Mouse (Mus musculus) layer of hippocampus, postnatal 25 days (tissue): ENCODE data around the gene Ube2n. TPM values are rescaled to one million over a fixed set of nuclear protein-coding genes. Genes with fewer than 3 reads are reported as not detected.

Source experiments
- DNase-seq, 2 experiments: peaks; one replicate each; pipeline ENCODE4 v3.0.0; 2022; ENCODE audit warnings: mixed read lengths in 2 of 2, low spot score in 1 of 2; ENCODE audit errors: extremely low spot score in 1 of 2
- total RNA-seq, 2 experiments: library from RNA; stranded (reverse); gene quantifications; 2 replicates each; pipeline ENCODE4 v1.2.3; 2021

Ube2n gene
- 100 to 1,000 TPM; 186 to 197 TPM for total RNA-seq

DNA sequence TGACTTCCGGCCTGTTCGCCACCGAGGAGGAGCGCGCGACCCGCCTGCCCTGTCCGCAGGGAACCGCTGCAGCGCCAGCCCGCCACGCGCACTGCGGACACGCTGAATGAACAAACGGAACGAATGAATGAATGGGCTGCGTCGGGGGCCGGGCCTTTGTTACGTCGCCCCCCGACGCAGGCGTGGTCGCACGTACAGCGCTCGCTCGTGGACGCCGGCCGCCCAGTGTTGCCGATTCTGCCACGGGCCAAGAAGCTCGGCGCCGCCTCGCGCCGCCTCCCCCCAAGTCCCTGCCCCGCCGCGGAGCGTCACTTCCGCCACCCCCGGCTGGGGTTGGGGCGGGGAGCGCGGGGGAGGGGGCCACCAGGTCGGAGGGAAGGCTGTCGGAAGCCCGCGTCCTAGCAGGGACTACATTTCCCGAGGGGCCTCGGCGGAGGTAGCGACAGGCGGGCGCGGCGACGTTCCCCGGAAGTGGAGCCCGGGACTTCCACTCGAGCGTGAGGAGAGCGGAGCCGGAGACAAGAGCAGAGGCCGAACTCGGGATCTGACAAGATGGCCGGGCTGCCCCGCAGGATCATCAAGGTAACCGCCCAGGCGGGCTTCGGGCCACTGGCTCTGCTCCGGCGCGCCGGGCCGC is at the start of gene Ube2n:
Gene Ube2n, plus strand, starts transcription at position 490 of the 637 bp plus-strand sequence.
- DNase-seq = peak; percentile 90 to 94

DNA sequence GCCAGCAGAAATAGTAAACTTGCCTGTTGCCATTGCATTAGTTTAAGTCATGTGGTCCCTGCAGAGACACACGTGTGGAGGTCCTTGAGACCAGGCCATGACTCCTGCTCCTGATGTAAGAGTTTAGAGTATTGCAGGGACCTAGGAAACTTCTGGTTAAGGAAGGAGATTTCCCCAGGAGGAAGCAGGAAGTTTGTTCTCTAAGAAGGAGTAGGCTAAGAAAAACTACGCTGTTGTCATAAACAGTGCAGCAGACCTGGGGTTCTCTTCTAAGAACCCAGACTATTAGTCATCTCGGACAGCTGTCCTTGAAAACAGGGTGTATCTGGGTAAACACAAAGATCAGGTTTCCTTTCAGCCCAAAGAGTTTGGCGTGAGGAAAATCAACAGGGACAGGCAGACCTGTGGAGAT is 49.5 kb upstream of the Ube2n start:
- no peak for DNase-seq

DNA sequence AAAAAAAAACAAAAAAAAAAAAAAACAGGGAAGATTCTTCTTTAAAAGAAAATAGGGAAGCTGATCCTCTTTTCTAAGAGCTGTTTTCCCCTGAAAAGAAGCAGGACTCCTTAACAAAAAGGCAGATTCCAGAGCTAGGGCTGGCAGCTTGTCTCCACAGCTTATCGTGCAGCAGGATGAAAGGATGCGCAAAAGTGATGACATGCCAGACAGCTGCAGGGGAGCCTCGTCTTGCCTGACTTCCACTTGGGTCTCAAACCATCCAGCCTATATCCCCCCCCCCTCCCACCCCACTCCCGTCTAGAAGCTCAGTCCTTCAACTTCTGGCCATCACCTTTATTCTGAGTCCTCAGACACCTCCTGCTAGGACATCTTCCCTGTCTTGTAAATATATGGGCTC is 46.1 kb upstream of the Ube2n start:
- DNase-seq = no peak

DNA sequence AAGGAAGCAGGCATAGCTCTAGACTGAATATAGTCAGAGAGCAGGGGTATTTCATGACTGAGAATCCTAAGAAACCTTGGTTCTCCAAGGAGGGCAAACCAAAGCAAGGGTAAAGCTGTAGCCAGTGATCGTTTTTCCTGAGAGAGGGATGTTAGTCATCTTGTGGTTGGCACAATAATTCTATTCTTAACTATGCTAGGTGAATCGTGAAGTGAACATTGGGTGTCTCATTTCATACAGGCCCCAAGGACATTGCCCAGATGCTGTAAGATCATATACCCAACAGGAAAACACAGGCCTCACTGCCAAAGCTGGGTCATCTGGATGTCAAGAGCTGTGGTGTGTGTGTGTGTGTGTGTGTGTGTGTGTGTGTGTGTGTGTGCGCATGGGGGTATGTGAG is 43.8 kb upstream of the Ube2n start:
- no peak for DNase-seq

DNA sequence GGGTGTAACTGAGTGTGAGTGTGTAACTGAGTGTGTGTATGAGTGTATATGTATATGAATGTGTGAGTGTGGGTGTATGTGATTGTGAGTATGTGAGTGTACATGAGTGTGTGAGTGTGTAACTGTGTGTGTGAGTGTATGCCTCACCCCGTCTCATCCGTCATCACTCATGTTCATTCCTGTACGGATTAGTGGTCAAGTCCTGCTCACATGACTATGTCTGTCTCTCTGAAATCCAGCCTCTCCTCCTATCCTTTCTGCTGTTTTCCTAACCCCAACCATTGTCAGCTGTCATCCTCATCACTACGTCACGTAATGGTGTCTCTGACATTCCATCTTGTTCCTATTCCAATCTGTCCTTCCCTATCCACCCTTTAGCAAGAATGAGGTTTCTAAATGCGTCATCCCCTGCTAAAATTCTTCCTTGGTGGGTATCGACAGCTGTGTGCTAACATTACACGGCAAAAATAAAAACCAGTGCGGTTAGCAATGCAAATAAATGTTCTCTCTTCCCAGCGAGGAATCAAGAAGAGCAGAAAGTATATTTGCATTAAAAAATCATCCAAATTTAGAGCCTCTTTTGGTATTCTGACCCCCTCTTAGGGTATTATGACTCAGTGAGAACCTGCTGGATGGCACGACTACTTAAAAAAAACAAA is 42.9 kb upstream of the Ube2n start:
- DNase-seq = no peak

DNA sequence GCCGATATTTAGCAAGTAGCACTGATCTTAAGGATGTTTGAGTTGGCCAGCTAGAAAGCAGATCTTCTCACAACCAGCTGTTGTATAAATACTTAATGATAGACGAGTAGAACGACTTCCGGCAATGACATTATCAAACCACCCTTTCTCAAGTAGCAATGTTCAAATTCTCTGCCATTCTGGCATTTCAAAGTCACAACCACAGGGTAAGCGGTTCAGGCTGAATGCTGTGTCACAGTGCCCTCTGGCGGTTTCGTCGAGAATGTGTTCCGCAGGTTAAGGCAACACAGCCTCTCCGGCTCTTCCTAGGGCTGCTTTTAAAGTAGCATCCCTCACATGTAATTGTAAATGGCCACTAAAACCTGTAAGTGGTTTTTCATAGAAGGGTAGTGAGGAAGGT is 39.0 kb upstream of the Ube2n start:
- peak; percentile 76 to 96 for DNase-seq

DNA sequence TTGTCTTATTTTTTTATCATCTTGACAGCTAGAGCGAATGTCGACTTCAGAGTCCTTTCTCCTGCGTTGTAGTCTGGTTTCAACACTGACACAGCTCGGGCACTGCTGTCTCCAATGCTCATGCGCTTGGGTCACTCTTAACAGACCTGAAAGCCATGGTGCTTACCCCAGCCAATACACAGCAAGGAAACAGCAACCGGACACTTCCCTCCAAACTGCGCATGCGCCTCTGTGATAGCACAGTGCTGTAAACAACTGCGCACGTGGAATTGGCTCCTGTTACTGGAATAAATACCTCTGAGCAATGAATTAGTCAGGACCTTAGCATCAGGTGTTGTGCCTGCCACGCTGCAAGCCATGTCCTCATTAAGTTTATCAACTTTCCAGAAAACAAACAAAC is 37.4 kb upstream of the Ube2n start:
- no peak for DNase-seq

DNA sequence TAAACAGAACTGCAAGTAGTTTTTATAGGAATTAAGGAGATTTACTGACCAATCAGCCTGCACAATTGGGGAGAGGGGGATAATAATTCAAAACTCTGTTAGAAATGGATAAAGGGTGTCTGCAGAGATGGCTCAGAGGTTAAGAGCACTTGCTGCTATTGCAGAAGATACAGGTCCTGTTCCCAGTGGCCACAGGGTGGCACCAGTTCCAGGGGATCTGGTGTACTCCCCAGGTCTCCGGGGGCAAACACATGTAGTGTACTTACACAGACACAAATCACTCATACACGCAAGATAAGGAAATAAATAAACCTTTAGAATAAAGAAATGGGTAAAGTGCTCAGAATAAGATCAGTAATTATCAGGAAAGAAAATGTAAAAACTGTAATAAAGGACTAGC is 25.3 kb upstream of the Ube2n start:
- peak in 1 of 2 experiments; percentile 28 for DNase-seq

DNA sequence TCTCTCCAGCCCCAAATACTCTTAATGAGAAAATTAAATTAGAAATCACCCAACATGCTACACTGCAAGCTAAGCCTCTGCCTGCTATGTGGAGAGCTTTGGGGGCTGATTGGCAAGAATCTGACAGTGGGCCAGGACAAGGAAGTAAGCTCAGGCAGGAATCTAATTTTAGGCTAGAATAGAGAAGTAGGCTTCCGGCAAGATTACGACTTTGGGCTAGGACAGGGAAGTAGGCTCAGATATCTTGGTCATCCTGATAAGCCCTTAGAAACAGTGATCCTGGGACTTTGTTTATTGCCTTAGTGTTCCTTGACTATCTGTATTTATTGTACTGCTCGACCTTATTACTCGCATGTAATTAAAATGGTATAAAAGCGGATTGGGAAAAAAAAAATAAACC is 20.7 kb upstream of the Ube2n start:
- DNase-seq = no peak

DNA sequence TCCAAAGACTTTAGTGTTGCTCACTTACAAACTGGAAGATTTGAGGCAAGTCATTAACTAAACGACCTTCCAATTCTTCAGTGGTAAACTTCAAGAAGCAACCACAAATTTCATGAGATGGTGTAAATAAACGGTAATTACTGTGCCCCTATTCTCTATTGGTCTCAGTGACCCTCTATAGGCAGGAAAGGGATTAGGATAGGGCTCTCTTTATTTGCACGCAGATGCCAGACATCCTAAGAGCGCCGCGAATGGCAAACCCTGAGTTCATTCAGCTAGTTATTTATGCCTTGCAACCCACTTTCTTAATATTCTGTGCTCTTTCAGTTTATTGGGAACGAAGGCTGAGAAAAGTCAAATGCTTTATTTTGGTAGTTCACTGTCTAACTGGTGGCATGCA is 13.9 kb upstream of the Ube2n start:
- no peak for DNase-seq

DNA sequence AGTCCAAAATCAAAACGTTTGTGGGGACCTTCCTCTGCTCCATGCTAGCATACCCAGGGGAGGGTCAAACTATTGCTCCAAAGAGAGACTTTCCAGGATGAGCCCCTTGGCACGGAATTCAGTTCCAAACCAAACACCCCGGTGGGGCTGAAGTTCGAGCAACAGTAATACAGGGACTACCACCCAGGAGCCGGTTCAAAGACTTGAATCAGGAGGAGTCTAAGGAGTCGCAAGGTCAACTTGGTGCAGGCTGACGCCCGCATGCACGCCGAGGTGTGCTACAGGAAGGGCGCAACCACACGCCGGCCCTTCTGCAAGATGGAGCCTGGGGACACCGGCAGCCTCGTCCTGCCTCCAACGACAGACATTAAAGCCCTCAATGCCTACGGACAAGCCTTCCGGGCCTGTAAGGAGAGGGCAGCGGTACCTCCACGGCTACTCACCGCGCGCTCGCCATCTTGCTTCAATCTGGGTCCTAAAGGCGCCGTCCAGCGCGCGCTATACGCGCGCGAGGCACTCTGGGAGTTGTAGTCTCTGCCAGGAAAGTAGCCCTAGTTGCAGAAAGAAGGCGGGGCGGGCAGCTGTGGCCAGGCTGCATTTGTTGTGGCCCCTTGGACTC is 13.4 kb upstream of the Ube2n start, which contains the start of gene Mrpl42:
Gene Mrpl42, minus strand, starts transcription at position 478 of the 619 bp plus-strand sequence.
- DNase-seq = peak; percentile 69 to 80

DNA sequence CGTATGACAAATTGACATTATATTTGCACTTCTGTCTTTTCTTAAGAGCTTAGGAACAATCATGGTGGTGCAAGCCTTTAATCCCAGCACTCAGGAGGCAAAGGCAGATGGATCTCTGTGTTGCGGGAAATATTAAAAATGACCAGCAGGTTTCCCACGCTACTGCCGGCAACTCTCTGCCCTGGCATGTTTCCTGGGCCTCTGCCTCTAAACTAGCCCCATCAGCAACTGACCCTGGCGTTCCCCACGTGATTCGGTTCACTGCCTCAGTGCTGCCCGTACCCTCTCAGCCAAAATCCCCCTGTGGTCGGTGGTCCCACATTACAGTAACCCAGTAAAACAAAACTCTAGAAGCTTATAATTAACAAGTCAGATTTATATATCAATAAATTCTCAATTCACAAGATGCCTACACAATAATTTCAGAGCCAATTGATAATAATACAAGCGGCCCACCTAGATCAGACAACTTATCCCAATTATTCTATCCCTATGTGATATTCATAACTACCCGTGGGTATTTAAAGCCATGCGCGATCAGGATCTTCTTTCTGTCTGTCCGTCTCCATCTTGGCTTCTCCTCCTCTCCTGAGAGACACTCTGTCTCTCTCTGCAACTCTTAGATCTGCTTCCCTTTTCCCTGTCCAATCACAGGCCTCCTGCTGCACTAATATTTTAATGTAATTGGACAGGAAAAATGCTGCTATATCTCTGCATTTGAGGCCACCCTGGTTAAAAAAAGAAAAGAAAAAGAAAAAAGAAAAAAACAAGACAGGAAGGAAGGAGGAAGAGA is 11.3 kb upstream of the Ube2n start:
- DNase-seq = no peak

DNA sequence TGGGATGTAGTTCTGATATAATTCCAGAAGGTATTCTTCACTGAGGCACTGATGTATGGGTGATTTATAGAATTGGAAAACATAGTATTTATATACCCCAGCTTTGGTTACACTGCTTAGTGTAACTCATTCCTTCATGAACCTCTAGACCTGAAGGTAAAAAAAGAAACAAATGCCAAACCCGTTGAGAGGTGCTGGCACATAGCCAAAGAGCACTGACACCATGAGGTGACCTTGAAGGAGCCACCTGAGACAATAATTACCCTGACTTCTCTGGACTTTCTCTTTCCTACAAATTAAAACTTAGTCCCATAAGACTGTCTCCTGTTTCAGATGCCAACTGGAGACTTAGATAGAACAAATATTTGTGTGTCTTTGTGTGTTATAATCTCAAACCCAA is 10.6 kb upstream of the Ube2n start:
- DNase-seq = no peak

DNA sequence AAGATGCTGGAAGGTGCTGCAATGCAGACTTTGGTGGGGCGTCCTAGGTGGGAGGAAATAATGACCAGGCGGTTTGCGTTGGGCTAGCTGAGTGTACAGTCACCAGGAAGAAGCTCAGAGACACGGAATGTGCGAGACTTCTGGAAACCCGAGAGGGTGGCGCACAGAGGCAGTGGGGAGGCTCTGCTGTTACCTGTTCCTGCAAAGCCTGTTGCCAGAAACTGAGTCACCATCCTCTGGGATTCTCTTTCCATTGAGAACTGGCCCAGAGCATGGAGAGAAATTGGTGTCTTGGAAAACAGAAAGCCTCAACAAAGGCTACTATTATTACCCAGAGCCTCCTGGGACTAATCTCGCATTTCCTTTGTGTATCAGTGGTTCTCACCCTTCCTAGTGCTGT is 6.8 kb upstream of the Ube2n start:
- no peak for DNase-seq

DNA sequence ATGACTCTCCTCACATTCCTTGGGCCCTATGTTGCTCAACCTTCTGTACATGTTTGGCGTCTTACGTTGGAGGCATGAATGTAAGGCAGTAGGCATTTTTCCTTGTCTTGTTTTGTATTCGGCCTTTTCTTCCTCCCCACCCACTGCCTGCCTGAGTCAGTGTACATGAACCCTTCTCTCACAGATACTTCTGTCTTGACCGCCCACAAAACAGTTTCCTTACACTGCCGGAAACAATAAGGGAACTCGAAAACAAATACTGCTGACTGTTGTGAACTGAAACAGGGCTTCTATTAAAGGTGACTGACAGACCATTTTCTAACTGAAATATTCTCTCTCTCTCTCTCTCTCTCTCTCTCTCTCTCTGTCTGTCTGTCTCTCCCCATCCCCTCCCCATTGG is 6.2 kb upstream of the Ube2n start:
- no peak for DNase-seq

DNA sequence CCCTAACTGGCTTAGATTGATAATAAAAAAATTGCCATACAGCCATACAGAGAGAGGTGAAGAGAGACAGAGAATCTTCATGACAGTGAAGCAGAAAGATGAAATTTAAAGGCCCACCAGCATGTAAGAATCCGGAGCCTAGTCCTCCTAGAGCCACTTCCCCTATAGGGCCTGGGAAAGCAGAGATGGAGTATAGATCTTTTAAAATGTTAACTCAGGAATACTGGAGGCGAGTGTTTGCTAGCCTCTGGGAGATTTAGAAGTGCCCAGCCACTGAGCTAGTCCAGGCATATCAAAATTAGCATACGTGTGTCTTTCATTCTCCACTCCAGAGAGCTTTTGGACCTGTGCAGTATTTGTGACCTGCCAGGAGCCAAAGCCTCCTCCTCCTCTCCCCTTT is 5.7 kb upstream of the Ube2n start:
- DNase-seq = no peak

DNA sequence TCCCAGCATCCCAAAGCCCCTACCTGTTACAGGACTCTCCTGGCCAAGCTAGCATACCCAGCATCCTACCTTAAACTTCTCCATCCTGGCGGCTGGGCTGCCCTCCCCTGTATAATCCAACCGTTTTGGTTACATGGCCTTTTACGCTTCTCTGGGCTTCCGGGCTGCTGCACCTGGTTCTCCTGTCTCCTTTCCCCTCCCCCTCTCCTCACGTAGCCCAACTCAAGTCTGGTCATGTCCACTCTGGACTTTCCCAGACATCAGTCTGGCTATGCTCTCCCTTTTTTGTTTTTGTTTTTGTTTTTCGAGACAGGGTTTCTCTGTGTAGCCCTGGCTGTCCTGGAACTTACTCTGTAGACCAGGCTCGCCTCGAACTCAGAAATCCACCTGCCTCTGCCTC is 2.3 kb upstream of the Ube2n start:
- no peak for DNase-seq

DNA sequence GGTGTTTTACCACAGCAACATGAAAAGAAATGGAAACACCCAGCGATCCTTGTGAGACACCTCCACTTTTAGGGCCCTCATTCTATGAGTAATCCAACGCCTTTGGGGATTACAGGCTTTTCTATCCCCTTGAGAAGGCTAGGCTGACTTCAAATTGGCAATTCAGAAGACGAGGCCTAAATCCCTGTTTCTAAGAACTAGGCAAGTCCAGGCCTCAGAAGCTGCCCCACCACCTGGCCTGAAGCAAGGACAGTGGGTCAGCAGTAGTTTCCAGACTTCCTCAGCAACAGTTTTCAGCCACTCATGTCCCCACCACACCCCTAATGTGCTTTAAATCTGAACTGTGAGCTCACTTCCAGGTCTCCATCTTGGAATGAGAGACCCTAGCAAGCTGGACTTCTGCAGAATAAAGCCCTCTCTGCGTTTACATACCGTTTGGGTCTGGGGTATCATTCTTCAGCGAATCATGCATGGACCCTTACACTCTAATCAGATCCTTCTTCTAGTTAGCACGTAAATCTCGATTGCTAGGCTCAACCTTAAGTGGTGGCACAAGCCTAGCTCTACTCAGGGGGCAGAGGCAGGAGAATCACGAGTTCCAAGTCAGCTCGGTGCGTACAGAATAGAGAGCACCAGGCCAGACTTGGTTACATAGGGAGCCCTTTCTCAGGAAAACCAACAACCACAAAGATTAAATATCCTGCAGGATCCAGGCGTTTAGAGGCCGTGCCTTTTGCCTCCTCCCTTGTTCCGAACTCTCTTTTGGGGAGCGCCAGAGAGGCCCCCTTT is 983 bp upstream of the Ube2n start:
- DNase-seq = no peak

DNA sequence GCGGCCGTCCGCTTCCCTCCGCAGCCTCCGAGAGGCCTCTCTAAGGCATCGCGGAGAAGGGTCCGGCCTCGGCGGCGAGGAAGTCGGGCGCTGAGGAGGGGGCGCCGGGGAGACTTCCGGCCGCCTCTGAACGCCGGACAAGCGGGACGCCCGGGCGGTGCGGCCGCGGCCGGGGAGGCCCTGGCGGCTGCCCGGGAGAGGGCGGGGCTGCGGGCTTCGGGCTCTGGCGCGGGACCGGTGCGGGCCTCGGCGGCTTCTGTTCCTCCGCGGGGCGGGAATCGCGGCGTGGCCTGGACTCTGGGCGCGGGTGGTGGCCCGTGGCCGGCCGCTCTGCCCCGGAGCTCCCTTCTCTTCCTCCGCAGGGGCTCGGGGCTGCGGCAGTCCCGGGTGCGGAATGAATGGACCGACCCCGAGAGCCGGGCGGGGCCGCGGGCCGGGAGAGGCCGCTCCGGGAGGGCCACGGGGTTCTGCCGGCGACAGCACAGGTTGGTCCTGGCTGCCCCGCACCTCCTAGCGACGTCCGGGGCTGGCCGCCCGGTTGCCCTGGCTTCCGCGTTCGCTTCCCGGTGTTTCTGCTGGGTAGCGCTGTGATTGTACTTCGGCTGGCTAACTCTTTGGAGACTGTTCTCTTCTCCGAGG is 467 bp downstream of the Ube2n start:
- peak in 1 of 2 experiments; percentile 16 for DNase-seq

DNA sequence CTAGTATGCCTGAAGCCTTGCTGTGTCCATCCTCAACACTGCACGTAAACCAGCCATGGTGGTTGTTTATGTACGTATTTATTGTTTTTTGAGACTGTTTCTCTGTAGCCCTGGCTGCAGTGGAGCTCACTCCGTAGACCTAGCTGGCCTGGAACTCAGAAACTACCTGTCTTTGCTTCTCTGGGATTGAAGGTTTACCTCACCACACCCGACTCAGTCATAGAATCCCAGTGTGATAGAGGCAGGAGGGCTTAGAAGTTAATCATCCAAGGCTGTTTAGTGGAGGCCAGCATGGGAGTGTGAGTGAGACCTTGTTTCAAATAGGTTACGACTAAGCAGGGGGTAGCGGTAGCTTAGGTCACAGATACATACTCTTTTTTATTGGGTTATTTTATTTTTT is 2.7 kb downstream of the Ube2n start:
- DNase-seq = no peak
